Mouse (Mus musculus): ENCODE results near the gene Gabrd.

GRCm38 (mm10) chr4:155420137-155420536, 22.2 kb upstream of the Gabrd start:
- TF ChIP-seq POLR2A (IDR thresholded peaks at IDR 0.05; ENCODE audit: low read depth, low read length) (no peak), RCOR1 (conservative IDR thresholded peaks at IDR 0.05; ENCODE audit: low read depth, low read length) (no peak), CTCF (conservative IDR thresholded peaks at IDR 0.05 in 1 of 2, IDR thresholded peaks at IDR 0.05 in 1 of 2; ENCODE audit: low read depth in 2 of 2, low read length in 2 of 2) (no peak), TCF12 (IDR thresholded peaks at IDR 0.05; ENCODE audit: low read depth, low read length) (no peak), MAFK (IDR thresholded peaks at IDR 0.05; ENCODE audit: insufficient replicate concordance, low read length) (no peak), ZNF384 (IDR thresholded peaks at IDR 0.05; ENCODE audit: low read depth, low read length) (no peak), SIN3A (IDR thresholded peaks at IDR 0.05; ENCODE audit: low read length) (no peak), RAD21 (IDR thresholded peaks at IDR 0.05; ENCODE audit: low read depth, low read length) (no peak), MEF2A (IDR thresholded peaks at IDR 0.05; ENCODE audit: borderline replicate concordance, low read depth, low read length) (no peak), USF1 (IDR thresholded peaks at IDR 0.05; ENCODE audit: low read depth, low read length) (no peak), ETS1 (conservative IDR thresholded peaks at IDR 0.05; ENCODE audit: low read depth, low read length) (no peak)

All from CH12.LX (cell line).